Mouse (Mus musculus): ENCODE results near the gene Ncapd3.

GRCm38 (mm10) chr9:26990181-26990580 lies 39.8 kb upstream of the Ncapd3 start:
- TF ChIP-seq EP300 (IDR thresholded peaks at IDR 0.05; ENCODE audit: low read depth) (no peak), CTCF (IDR thresholded peaks at IDR 0.05; ENCODE audit: low read depth) (no peak)

All from liver, embryonic 14.5 days (tissue).